Mouse (Mus musculus): Measurements from ENCODE around the gene Zdhhc17. TPM values are rescaled to one million over a fixed set of nuclear protein-coding genes. Genes with fewer than 3 reads are reported as not detected.

The Zdhhc17 gene
- total and polyA plus RNA-seq, 3 experiments: 5.8 to 8.0 (median 7.3) TPM

DNA sequence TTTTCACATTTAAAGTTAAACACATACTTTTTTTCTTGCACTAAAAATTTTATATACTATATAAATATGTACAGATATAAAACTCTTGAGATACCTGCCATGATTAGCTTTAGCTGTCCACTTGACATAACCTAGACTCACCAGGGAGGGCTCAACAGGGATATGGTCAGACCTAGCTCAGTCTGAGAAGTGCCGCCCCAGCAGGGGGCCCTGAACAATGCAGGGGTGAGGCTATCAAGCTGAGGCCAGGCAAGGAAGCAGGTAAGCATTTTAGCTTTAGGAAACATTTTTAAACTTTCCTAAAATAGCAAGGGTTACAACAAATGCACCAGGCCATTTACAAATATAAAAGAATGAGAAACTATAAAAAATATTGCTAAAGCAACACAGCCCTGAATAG, 58.8 kb downstream of the Zdhhc17 start:
- Histone ChIP-seq H3K4me3 (replicated peaks in 1 of 3; ENCODE audit: low read depth in 2 of 3, low read length in 2 of 3, poor library complexity in 1 of 3) (no peak overlapping the region), H3K79me2 (replicated peaks; ENCODE audit: control insufficient read depth, extremely low read depth, insufficient read depth, poor library complexity, severe bottlenecking) (no peaks in the 10 kb centered on the region), H3K27me3 (replicated peaks) (no peaks in the 10 kb centered on the region), H3K27ac (ENCODE audit: insufficient read depth, low read depth) (no peak overlapping the region), H3K36me3 (replicated peaks in 1 of 2; ENCODE audit: control insufficient read depth in 1 of 2, insufficient read depth in 1 of 2, low read length in 1 of 2) (peaks cover 7 to 40% of the 10 kb centered on the region in 2 experiments), H3K9me3 (replicated peaks; ENCODE audit: low read length) (no peaks in the 10 kb centered on the region), H3K4me1 (ENCODE audit: control insufficient read depth in 1 of 2, insufficient read depth in 2 of 2) (peaks cover 4 to 18% of the 10 kb centered on the region in 2 experiments), H3K9ac (ENCODE audit: insufficient read depth, low read depth) (no peak overlapping the region), H3K4me2 (ENCODE audit: insufficient read depth, low read depth, poor library complexity, severe bottlenecking) (no peak overlapping the region)
- TF ChIP-seq MEF2A (IDR thresholded peaks at IDR 0.05; ENCODE audit: borderline replicate concordance, low read depth, low read length) (no peak), MAX (IDR thresholded peaks at IDR 0.05; ENCODE audit: low read length) (no peak), CHD1 (IDR thresholded peaks at IDR 0.05; ENCODE audit: low read depth, low read length) (no peak), EP300 (IDR thresholded peaks at IDR 0.05; ENCODE audit: low read length) (no peak), GABPA (IDR thresholded peaks at IDR 0.05; ENCODE audit: insufficient replicate concordance, low read depth, low read length) (no peak), ZC3H11A (IDR thresholded peaks at IDR 0.05; ENCODE audit: low read depth, low read length) (no peak), MYC (IDR thresholded peaks at IDR 0.05; ENCODE audit: low read depth, low read length) (no peak), POLR2AphosphoS2 (IDR thresholded peaks at IDR 0.05; ENCODE audit: low read depth, low read length) (no peak), BHLHE40 (IDR thresholded peaks at IDR 0.05; ENCODE audit: low read depth, low read length) (no peak), ELF1 (IDR thresholded peaks at IDR 0.05; ENCODE audit: low read depth, low read length) (no peak)
- in situ Hi-C loops (cut with MboI; ENCODE audit: low pct_ligation_motif_present, low pct_unique_long_range_greater_than_20kb, low sequenced_read_pairs) (no loop called here), dilution Hi-C loops (cut with MboI; ENCODE audit: extremely low pct_ligation_motif_present, extremely low pct_unique_long_range_greater_than_20kb, low sequenced_read_pairs) (no loop called here)
- DNase-seq (ENCODE audit: extremely low read depth): no peak

DNA sequence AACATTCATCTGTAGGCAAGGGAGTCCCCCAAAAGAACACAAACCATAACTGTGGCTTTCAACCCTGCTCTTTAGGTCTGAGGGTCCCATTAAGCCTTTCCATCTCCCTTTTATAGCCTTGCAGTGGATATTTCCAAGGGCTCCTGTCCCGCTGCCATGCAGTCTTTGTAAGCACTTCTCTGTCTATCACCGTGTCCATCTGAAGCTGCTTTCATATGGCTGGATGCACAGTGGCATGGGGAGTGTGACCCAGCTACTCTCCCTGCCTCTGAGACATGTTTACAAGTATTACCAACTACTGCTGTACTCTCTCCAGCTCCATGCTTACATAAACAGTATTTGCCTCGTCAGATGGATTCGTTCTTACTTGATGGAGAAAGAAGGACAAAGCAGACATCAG, 62.4 kb downstream of the Zdhhc17 start:
- dilution Hi-C loops (cut with MboI; ENCODE audit: extremely low pct_ligation_motif_present, extremely low pct_unique_long_range_greater_than_20kb, low sequenced_read_pairs): no loop called here
- Histone ChIP-seq H3K27me3 (replicated peaks) (no peaks in the 10 kb centered on the region), H3K36me3 (replicated peaks in 1 of 2; ENCODE audit: control insufficient read depth in 1 of 2, insufficient read depth in 1 of 2, low read length in 1 of 2) (peaks cover 5 to 49% of the 10 kb centered on the region in 2 experiments), H3K79me2 (replicated peaks; ENCODE audit: control insufficient read depth, extremely low read depth, insufficient read depth, poor library complexity, severe bottlenecking) (no peaks in the 10 kb centered on the region), H3K4me3 (replicated peaks in 1 of 3; ENCODE audit: low read depth in 2 of 3, low read length in 2 of 3, poor library complexity in 1 of 3) (no peak overlapping the region), H3K4me2 (ENCODE audit: insufficient read depth, low read depth, poor library complexity, severe bottlenecking) (no peak overlapping the region), H3K9ac (ENCODE audit: insufficient read depth, low read depth) (no peak overlapping the region), H3K27ac (ENCODE audit: insufficient read depth, low read depth) (no peak overlapping the region), H3K9me3 (replicated peaks; ENCODE audit: low read length) (no peaks in the 10 kb centered on the region), H3K4me1 (ENCODE audit: control insufficient read depth in 1 of 2, insufficient read depth in 2 of 2) (peaks cover 7 to 25% of the 10 kb centered on the region in 2 experiments)
- in situ Hi-C loops (cut with MboI; ENCODE audit: low pct_ligation_motif_present, low pct_unique_long_range_greater_than_20kb, low sequenced_read_pairs): no loop called here
- TF ChIP-seq MXI1 (IDR thresholded peaks at IDR 0.05; ENCODE audit: low read depth, low read length) (no peak), ZC3H11A (IDR thresholded peaks at IDR 0.05; ENCODE audit: low read depth, low read length) (no peak)
- no peak for DNase-seq (ENCODE audit: extremely low read depth)

DNA sequence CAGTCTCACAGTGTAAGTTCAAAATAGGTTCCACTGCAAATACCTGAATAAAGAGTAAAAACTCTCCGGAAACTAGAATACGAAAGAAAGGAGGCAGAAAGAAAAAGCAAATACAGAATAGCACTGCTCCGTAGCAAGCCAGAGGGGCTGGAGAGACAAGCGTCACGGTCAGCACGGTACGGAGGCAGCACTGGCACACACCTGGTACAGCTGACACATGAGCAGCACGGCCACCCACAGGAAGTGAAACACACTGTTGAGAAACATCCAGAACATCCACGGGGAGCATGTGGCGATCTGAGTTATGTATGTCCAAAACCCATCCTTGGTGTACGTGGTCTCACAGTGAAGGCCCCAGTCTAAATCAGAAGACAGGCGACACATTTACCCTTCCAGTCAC, 64.0 kb downstream of the Zdhhc17 start:
- Histone ChIP-seq H3K4me1 (ENCODE audit: control insufficient read depth in 1 of 2, insufficient read depth in 2 of 2) (peaks cover 7 to 25% of the 10 kb centered on the region in 2 experiments), H3K9ac (ENCODE audit: insufficient read depth, low read depth) (no peak overlapping the region), H3K4me2 (ENCODE audit: insufficient read depth, low read depth, poor library complexity, severe bottlenecking) (no peak overlapping the region), H3K36me3 (replicated peaks in 1 of 2; ENCODE audit: control insufficient read depth in 1 of 2, insufficient read depth in 1 of 2, low read length in 1 of 2) (peaks cover 8 to 50% of the 10 kb centered on the region in 2 experiments), H3K4me3 (replicated peaks in 1 of 3; ENCODE audit: low read depth in 2 of 3, low read length in 2 of 3, poor library complexity in 1 of 3) (no peak overlapping the region), H3K27ac (ENCODE audit: insufficient read depth, low read depth) (no peak overlapping the region), H3K9me3 (replicated peaks; ENCODE audit: low read length) (no peaks in the 10 kb centered on the region), H3K79me2 (replicated peaks; ENCODE audit: control insufficient read depth, extremely low read depth, insufficient read depth, poor library complexity, severe bottlenecking) (no peaks in the 10 kb centered on the region), H3K27me3 (replicated peaks) (no peaks in the 10 kb centered on the region)
- dilution Hi-C loops (cut with MboI; ENCODE audit: extremely low pct_ligation_motif_present, extremely low pct_unique_long_range_greater_than_20kb, low sequenced_read_pairs) (no loop called here), in situ Hi-C loops (cut with MboI; ENCODE audit: low pct_ligation_motif_present, low pct_unique_long_range_greater_than_20kb, low sequenced_read_pairs) (no loop called here)
- DNase-seq (ENCODE audit: extremely low read depth): peak; percentile 24
- TF ChIP-seq BHLHE40 (IDR thresholded peaks at IDR 0.05; ENCODE audit: low read depth, low read length): peak; percentile 84
- TF ChIP-seq KAT2A (IDR thresholded peaks at IDR 0.05; ENCODE audit: insufficient replicate concordance, low read length): no peak
